12 mouse cellular contexts compared by ENCODE assay signal in genomic region chr4:139579466-139579865, GRCm38 (mm10). TPM values are rescaled to one million over a fixed set of nuclear protein-coding genes. Genes with fewer than 3 reads are reported as not detected.
DNase-seq lines count a peak whose midpoint lies in the region; ATAC-seq and TF ChIP-seq lines count a peak whose summit lies in the region.
"Had no signal": no experiment of that assay in that cellular context is flagged by ENCODE, and none has a peak within 500 bp of the region (broad histone marks: within the 10 kb centered on the region; RNA-seq: fewer than 3 reads in every experiment).

No protein-coding gene starts in this region.

- TF ChIP-seq EP300 in stomach, postnatal 0 days (optimal IDR thresholded peaks at IDR 0.05), result no peak

- no peak overlapping the region for H3K9ac ChIP-seq in forebrain, embryonic 16.5 days (replicated peaks; ENCODE audit: low read depth, low read length)
- H3K9ac ChIP-seq in midbrain, postnatal 0 days (replicated peaks; ENCODE audit: low read length, poor library complexity, severe bottlenecking), result no peak overlapping the region
- no peak overlapping the region for H3K9ac ChIP-seq in limb, embryonic 15.5 days
- no peak overlapping the region for H3K9ac ChIP-seq in stomach, postnatal 0 days (ENCODE audit: low read length)
- H3K9ac ChIP-seq in midbrain, embryonic 11.5 days (ENCODE audit: low read length), result no peak overlapping the region

- no peak for TF ChIP-seq CTCF in midbrain, postnatal 0 days (IDR thresholded peaks at IDR 0.05)
- no peak for TF ChIP-seq CTCF in stomach, postnatal 0 days (IDR thresholded peaks at IDR 0.05; ENCODE audit: low read depth)

- ATAC-seq in forebrain, embryonic 16.5 days, result no peak
- no peak for ATAC-seq in midbrain, postnatal 0 days (ENCODE audit: low FRiP score)
- ATAC-seq in limb, embryonic 15.5 days (ENCODE audit: insufficient number of reproducible peaks, low FRiP score, low TSS enrichment, low read depth), result no peak
- ATAC-seq in stomach, postnatal 0 days (ENCODE audit: low FRiP score, low TSS enrichment), result no peak
- ATAC-seq in midbrain, embryonic 11.5 days (ENCODE audit: low FRiP score), result no peak

- H3K4me2 ChIP-seq in forebrain, embryonic 16.5 days (ENCODE audit: low read length), result no peak overlapping the region
- H3K4me2 ChIP-seq in midbrain, postnatal 0 days (ENCODE audit: low read depth, low read length, poor library complexity, severe bottlenecking), result no peak overlapping the region
- no peak overlapping the region for H3K4me2 ChIP-seq in limb, embryonic 15.5 days
- peak overlapping the region; percentile 25; the same call in 1 of the 2 replicates for H3K4me2 ChIP-seq in stomach, postnatal 0 days (replicated peaks; ENCODE audit: low read depth)
- H3K4me2 ChIP-seq in midbrain, embryonic 11.5 days, result no peak overlapping the region

- peaks cover 20% of the 10 kb centered on the region for H3K27me3 ChIP-seq in forebrain, embryonic 10.5 days (ENCODE audit: poor library complexity, severe bottlenecking)
- no peaks in the 10 kb centered on the region for H3K27me3 ChIP-seq in forebrain, embryonic 16.5 days (replicated peaks; ENCODE audit: control insufficient read depth, insufficient read depth, low read length)
- H3K27me3 ChIP-seq in midbrain, embryonic 10.5 days (ENCODE audit: low read depth, poor library complexity, severe bottlenecking), result peaks cover 21% of the 10 kb centered on the region
- H3K27me3 ChIP-seq in midbrain, postnatal 0 days (ENCODE audit: insufficient read depth, low read length), result no peaks in the 10 kb centered on the region
- H3K27me3 ChIP-seq in limb, embryonic 15.5 days, result no peaks in the 10 kb centered on the region
- no peaks in the 10 kb centered on the region for H3K27me3 ChIP-seq in stomach, postnatal 0 days (ENCODE audit: control insufficient read depth, insufficient read depth, low read length)
- no peaks in the 10 kb centered on the region for H3K27me3 ChIP-seq in midbrain, embryonic 11.5 days (ENCODE audit: control insufficient read depth, insufficient read depth, low read length)

- peaks cover 91% of the 10 kb centered on the region for H3K4me1 ChIP-seq in forebrain, embryonic 10.5 days
- peaks cover 27% of the 10 kb centered on the region for H3K4me1 ChIP-seq in forebrain, embryonic 16.5 days (replicated peaks; ENCODE audit: control insufficient read depth, insufficient read depth, low read length)
- peaks cover 94% of the 10 kb centered on the region for H3K4me1 ChIP-seq in midbrain, embryonic 10.5 days
- peaks cover 39% of the 10 kb centered on the region for H3K4me1 ChIP-seq in midbrain, postnatal 0 days (ENCODE audit: insufficient read depth, low read length)
- peaks cover 85% of the 10 kb centered on the region for H3K4me1 ChIP-seq in limb, embryonic 15.5 days
- H3K4me1 ChIP-seq in stomach, postnatal 0 days (replicated peaks; ENCODE audit: control insufficient read depth, insufficient read depth), result peaks cover 27% of the 10 kb centered on the region
- H3K4me1 ChIP-seq in midbrain, embryonic 11.5 days (ENCODE audit: control insufficient read depth, insufficient read depth, low read length), result peaks cover 27% of the 10 kb centered on the region

- H3K4me3 ChIP-seq in forebrain, embryonic 10.5 days, result no peak overlapping the region
- H3K4me3 ChIP-seq in forebrain, embryonic 16.5 days (replicated peaks; ENCODE audit: low read length), result no peak overlapping the region
- H3K4me3 ChIP-seq in midbrain, embryonic 10.5 days, result no peak overlapping the region
- H3K4me3 ChIP-seq in midbrain, postnatal 0 days (ENCODE audit: low read depth, low read length), result no peak overlapping the region
- H3K4me3 ChIP-seq in limb, embryonic 15.5 days, result no peak overlapping the region
- no peak overlapping the region for H3K4me3 ChIP-seq in stomach, postnatal 0 days (ENCODE audit: low read depth, low read length)
- no peak overlapping the region for H3K4me3 ChIP-seq in midbrain, embryonic 11.5 days (ENCODE audit: low read depth, low read length)

- H3K9me3 ChIP-seq in forebrain, embryonic 10.5 days, result no peaks in the 10 kb centered on the region
- no peaks in the 10 kb centered on the region for H3K9me3 ChIP-seq in forebrain, embryonic 16.5 days (ENCODE audit: control insufficient read depth, low read length)
- no peaks in the 10 kb centered on the region for H3K9me3 ChIP-seq in midbrain, embryonic 10.5 days (replicated peaks)
- no peaks in the 10 kb centered on the region for H3K9me3 ChIP-seq in midbrain, postnatal 0 days (ENCODE audit: low read length)
- no peaks in the 10 kb centered on the region for H3K9me3 ChIP-seq in limb, embryonic 15.5 days
- no peaks in the 10 kb centered on the region for H3K9me3 ChIP-seq in stomach, postnatal 0 days (ENCODE audit: control insufficient read depth, low read length)
- no peaks in the 10 kb centered on the region for H3K9me3 ChIP-seq in midbrain, embryonic 11.5 days (ENCODE audit: control insufficient read depth, low read length)

- no peaks in the 10 kb centered on the region for H3K36me3 ChIP-seq in forebrain, embryonic 10.5 days (replicated peaks)
- no peaks in the 10 kb centered on the region for H3K36me3 ChIP-seq in forebrain, embryonic 16.5 days (ENCODE audit: control insufficient read depth, insufficient read depth)
- no peaks in the 10 kb centered on the region for H3K36me3 ChIP-seq in midbrain, embryonic 10.5 days
- H3K36me3 ChIP-seq in midbrain, postnatal 0 days (ENCODE audit: insufficient read depth, low read length), result no peaks in the 10 kb centered on the region
- no peaks in the 10 kb centered on the region for H3K36me3 ChIP-seq in limb, embryonic 15.5 days
- no peaks in the 10 kb centered on the region for H3K36me3 ChIP-seq in stomach, postnatal 0 days (ENCODE audit: control insufficient read depth, insufficient read depth, low read length)
- no peaks in the 10 kb centered on the region for H3K36me3 ChIP-seq in midbrain, embryonic 11.5 days (ENCODE audit: control insufficient read depth, insufficient read depth, low read length)

- peak overlapping the region; percentile 88 for H3K27ac ChIP-seq in forebrain, embryonic 10.5 days
- H3K27ac ChIP-seq in forebrain, embryonic 16.5 days (ENCODE audit: low read length), result no peak overlapping the region
- H3K27ac ChIP-seq in midbrain, embryonic 10.5 days (replicated peaks), result peak overlapping the region; percentile 38
- H3K27ac ChIP-seq in midbrain, postnatal 0 days (ENCODE audit: low read depth, low read length), result no peak overlapping the region
- H3K27ac ChIP-seq in limb, embryonic 15.5 days, result peak overlapping the region; percentile 83; the same call in 1 of the 2 replicates
- H3K27ac ChIP-seq in stomach, postnatal 0 days (replicated peaks), result peak overlapping the region; percentile 84
- H3K27ac ChIP-seq in midbrain, embryonic 11.5 days (ENCODE audit: low read depth, low read length), result no peak overlapping the region

- WGBS in forebrain, embryonic 10.5 days, result 77% methylated on average over 6 of the region's 6 CpGs
- 73% methylated on average over 6 of the region's 6 CpGs for WGBS in forebrain, embryonic 16.5 days
- WGBS in midbrain, embryonic 10.5 days, result 72% methylated on average over 6 of the region's 6 CpGs
- 62% methylated on average over 6 of the region's 6 CpGs for WGBS in midbrain, postnatal 0 days
- WGBS in limb, embryonic 15.5 days, result 31% methylated on average over 6 of the region's 6 CpGs
- 64% methylated on average over 6 of the region's 6 CpGs for WGBS in stomach, postnatal 0 days
- WGBS in midbrain, embryonic 11.5 days, result 59% methylated on average over 6 of the region's 6 CpGs

- DNase-seq in forebrain, embryonic 10.5 days (ENCODE audit: extremely low spot score, low spot score), result no peak
- DNase-seq in midbrain, embryonic 10.5 days (ENCODE audit: low spot score), result no peak
- DNase-seq in midbrain, postnatal 0 days (ENCODE audit: low spot score), result no peak
- DNase-seq in stomach, postnatal 0 days (ENCODE audit: low spot score), result no peak
- DNase-seq in gastrocnemius, postnatal 10 days, result no peak
- no peak for DNase-seq in midbrain, embryonic 11.5 days (ENCODE audit: low spot score, missing footprints)
- DNase-seq: thymus, postnatal 25 days had no signal

RNA-seq across cellular contexts. Expression of gene Gm21969, which starts 23.5 kb away (rescaled TPM):
- not detected in 2 replicates for polyA plus RNA-seq in forebrain, embryonic 10.5 days (2016; fragmentation: Nextera tagmentation; extraction: Ambion mirVana)
- polyA plus RNA-seq in forebrain, embryonic 16.5 days (2015; fragmentation: Nextera tagmentation; extraction: Ambion mirVana), result not detected in 2 replicates
- polyA plus RNA-seq in midbrain, embryonic 10.5 days (2016; fragmentation: Nextera tagmentation; extraction: Ambion mirVana), result not detected in 2 replicates
- not detected in 2 replicates for total RNA-seq in midbrain, postnatal 0 days (2014; rRNA removed)
- polyA plus RNA-seq in midbrain, postnatal 0 days (2015; fragmentation: Nextera tagmentation; extraction: Ambion mirVana), result not detected in 2 replicates
- polyA plus RNA-seq in limb, embryonic 15.5 days (2015; fragmentation: Nextera tagmentation; extraction: Ambion mirVana), result not detected in 2 replicates
- not detected in 2 replicates for polyA plus RNA-seq in stomach, postnatal 0 days (2015; fragmentation: Nextera tagmentation; extraction: Ambion mirVana)
- not detected for total RNA-seq in gastrocnemius, postnatal 10 days (2021)
- polyA plus RNA-seq in midbrain, embryonic 11.5 days (2014; fragmentation: Nextera tagmentation; extraction: Ambion mirVana), result not detected in 2 replicates
- total RNA-seq: adrenal gland, adult 18-20 months; hematopoietic stem cell, adult 5-6 weeks; left cerebral cortex, postnatal 36 days had no signal

RNA-seq across cellular contexts. Expression of gene Aldh4a1, which starts 43.2 kb away (rescaled TPM):
- polyA plus RNA-seq in forebrain, embryonic 10.5 days (2016; fragmentation: Nextera tagmentation; extraction: Ambion mirVana), result 22.7 and 22.8 TPM in 2 replicates
- polyA plus RNA-seq in forebrain, embryonic 16.5 days (2015; fragmentation: Nextera tagmentation; extraction: Ambion mirVana), result 30.2 and 31.1 TPM in 2 replicates
- polyA plus RNA-seq in midbrain, embryonic 10.5 days (2016; fragmentation: Nextera tagmentation; extraction: Ambion mirVana), result 21.3 and 24.2 TPM in 2 replicates
- total RNA-seq in midbrain, postnatal 0 days (2014; rRNA removed), result 30.0 and 36.8 TPM in 2 replicates
- 25.2 and 28.1 TPM in 2 replicates for polyA plus RNA-seq in midbrain, postnatal 0 days (2015; fragmentation: Nextera tagmentation; extraction: Ambion mirVana)
- polyA plus RNA-seq in limb, embryonic 15.5 days (2015; fragmentation: Nextera tagmentation; extraction: Ambion mirVana), result 36.8 and 39.7 TPM in 2 replicates
- 12.9 and 14.7 TPM in 2 replicates for polyA plus RNA-seq in stomach, postnatal 0 days (2015; fragmentation: Nextera tagmentation; extraction: Ambion mirVana)
- total RNA-seq in gastrocnemius, postnatal 10 days (2021), result 10 to 100 TPM; 30.3 to 39.8 TPM
- 9.9 and 11.2 TPM in 2 replicates for polyA plus RNA-seq in midbrain, embryonic 11.5 days (2014; fragmentation: Nextera tagmentation; extraction: Ambion mirVana)

RNA-seq across cellular contexts. Expression of gene Iffo2, which starts 49.1 kb away (rescaled TPM):
- 2.3 and 3.0 TPM in 2 replicates for polyA plus RNA-seq in forebrain, embryonic 10.5 days (2016; fragmentation: Nextera tagmentation; extraction: Ambion mirVana)
- polyA plus RNA-seq in forebrain, embryonic 16.5 days (2015; fragmentation: Nextera tagmentation; extraction: Ambion mirVana), result 4.6 and 4.8 TPM in 2 replicates
- 3.3 and 3.5 TPM in 2 replicates for polyA plus RNA-seq in midbrain, embryonic 10.5 days (2016; fragmentation: Nextera tagmentation; extraction: Ambion mirVana)
- 14.8 and 18.1 TPM in 2 replicates for total RNA-seq in midbrain, postnatal 0 days (2014; rRNA removed)
- polyA plus RNA-seq in midbrain, postnatal 0 days (2015; fragmentation: Nextera tagmentation; extraction: Ambion mirVana), result 4.3 and 5.8 TPM in 2 replicates
- 2.7 and 3.6 TPM in 2 replicates for polyA plus RNA-seq in limb, embryonic 15.5 days (2015; fragmentation: Nextera tagmentation; extraction: Ambion mirVana)
- 3.8 and 4.0 TPM in 2 replicates for polyA plus RNA-seq in stomach, postnatal 0 days (2015; fragmentation: Nextera tagmentation; extraction: Ambion mirVana)
- total RNA-seq in gastrocnemius, postnatal 10 days (2021), result 1 to 10 TPM; 5.6 to 7.5 TPM
- polyA plus RNA-seq in midbrain, embryonic 11.5 days (2014; fragmentation: Nextera tagmentation; extraction: Ambion mirVana), result 1.8 and 3.3 TPM in 2 replicates

Comparison
In these comparisons a context has a peak if more than half of its experiments do, and no peak if none do; other contexts are left out.
1. H3K27ac ChIP-seq: peak in forebrain, embryonic 10.5 days (single experiment), midbrain, embryonic 10.5 days (single experiment), limb, embryonic 15.5 days (single experiment) and stomach, postnatal 0 days (single experiment); none in forebrain, embryonic 16.5 days (single experiment), midbrain, postnatal 0 days (single experiment) and midbrain, embryonic 11.5 days (single experiment).